Comparison of ENCODE assay signal across 15 mouse cellular contexts in the genomic region with DNA sequence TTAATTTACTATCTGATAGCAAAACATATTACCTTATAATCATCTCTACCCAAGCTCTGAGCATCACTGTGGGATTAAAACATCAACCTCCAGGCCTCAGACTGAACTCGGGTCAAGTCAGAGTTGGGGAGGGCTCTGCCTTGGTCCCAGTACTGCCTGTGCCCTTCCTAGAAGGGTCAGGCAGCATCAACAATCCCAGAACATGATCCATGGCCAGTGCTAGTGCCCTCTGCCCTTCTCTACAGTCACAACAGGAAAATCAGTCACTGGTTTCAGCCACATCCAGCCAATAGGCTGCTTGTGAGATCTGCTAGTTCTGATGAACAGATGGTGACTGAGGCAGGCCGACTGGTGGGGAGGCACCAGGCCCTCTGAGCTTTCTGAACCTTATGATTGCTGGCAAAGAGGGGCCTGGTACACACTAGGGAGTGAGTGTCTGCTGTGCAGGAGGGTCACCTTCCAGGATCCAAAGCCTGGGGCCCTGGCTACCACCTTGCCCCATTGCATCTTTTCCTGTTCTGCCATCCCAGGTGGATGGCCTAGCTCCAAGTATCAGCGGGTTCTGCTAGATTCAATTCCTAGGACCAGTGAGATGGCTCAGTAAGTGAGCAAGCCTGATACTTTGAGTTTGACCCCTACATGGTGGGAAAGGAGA.
DNase-seq lines count a peak whose midpoint lies in the region; ATAC-seq and TF ChIP-seq lines count a peak whose summit lies in the region.
"Had no signal": no experiment of that assay in that cellular context is flagged by ENCODE, and none has a peak within 500 bp of the region (broad histone marks: within the 10 kb centered on the region; RNA-seq: fewer than 3 reads in every experiment).

No protein-coding gene starts in this region.

- H3K4me1 ChIP-seq in kidney, postnatal 0 days (replicated peaks; ENCODE audit: insufficient read depth, low read length) = no peaks in the 10 kb centered on the region
- H3K4me1 ChIP-seq: forebrain, embryonic 13.5 days; limb, embryonic 13.5 days had no signal

- 0 out of 2 replicates have a peak overlapping the region, but pooled peaks have one; percentile 36 for H3K27ac ChIP-seq in kidney, postnatal 0 days
- H3K27ac ChIP-seq: forebrain, embryonic 13.5 days; gastrocnemius, adult 2 months; limb, embryonic 13.5 days had no signal

- DNase-seq in kidney, adult 9 months = peak; percentile 11
- DNase-seq in kidney, adult 11 months = no peak
- peak; percentile 81 for DNase-seq in cerebellum, adult 11 months
- peak; percentile 84 to 93 for DNase-seq in cerebellum, postnatal 10 days
- peak; percentile 51 for DNase-seq in kidney, postnatal 0 days (ENCODE audit: low spot score)
- no peak for DNase-seq in lung, postnatal 14 days
- DNase-seq in urinary bladder, postnatal 10 days (ENCODE audit: low spot score) = no peak
- DNase-seq: adrenal gland, postnatal 14 days; gastrocnemius, adult 2 months; heart, postnatal 36 days; layer of hippocampus, postnatal 36 days had no signal

- no peak for TF ChIP-seq CTCF in kidney, postnatal 0 days (IDR thresholded peaks at IDR 0.05; ENCODE audit: low read depth)

- H3K9ac ChIP-seq in kidney, postnatal 0 days (ENCODE audit: low read depth, low read length) = no peak overlapping the region
- H3K9ac ChIP-seq: forebrain, embryonic 13.5 days; limb, embryonic 13.5 days had no signal

- WGBS in kidney, postnatal 0 days = 39% methylated on average over 3 of the region's 3 CpGs

- H3K4me3 ChIP-seq in kidney, postnatal 0 days (replicated peaks; ENCODE audit: low read depth, low read length) = no peak overlapping the region
- H3K4me3 ChIP-seq: forebrain, embryonic 13.5 days; gastrocnemius, adult 2 months; limb, embryonic 13.5 days had no signal

- no peaks in the 10 kb centered on the region for H3K27me3 ChIP-seq in kidney, postnatal 0 days (ENCODE audit: insufficient read depth, low read length)
- H3K27me3 ChIP-seq: forebrain, embryonic 13.5 days; limb, embryonic 13.5 days had no signal

- no peaks in the 10 kb centered on the region for H3K36me3 ChIP-seq in kidney, postnatal 0 days (ENCODE audit: insufficient read depth, low read length)
- H3K36me3 ChIP-seq: limb, embryonic 13.5 days had no signal

- no peaks in the 10 kb centered on the region for H3K9me3 ChIP-seq in kidney, postnatal 0 days (replicated peaks; ENCODE audit: low read length)
- H3K9me3 ChIP-seq: forebrain, embryonic 13.5 days; limb, embryonic 13.5 days had no signal

- no peak for ATAC-seq in kidney, postnatal 0 days (replicated peaks; ENCODE audit: low FRiP score, low read depth)
- ATAC-seq in erythroblast, adult 5-6 weeks (replicated peaks; ENCODE audit: low FRiP score, poor library complexity, severe bottlenecking) = no peak
- ATAC-seq: forebrain, embryonic 13.5 days had no signal

- H3K4me2 ChIP-seq in kidney, postnatal 0 days (ENCODE audit: low read length) = no peak overlapping the region
- H3K4me2 ChIP-seq: forebrain, embryonic 13.5 days; heart, embryonic 11.5 days; limb, embryonic 13.5 days had no signal

Comparison
In these comparisons a context has a peak if more than half of its experiments do, and no peak if none do; other contexts are left out.
1. DNase-seq: peak in kidney, adult 9 months (single experiment), cerebellum, adult 11 months (single experiment), cerebellum, postnatal 10 days (2 of 2) and kidney, postnatal 0 days (single experiment); none in kidney, adult 11 months (single experiment), lung, postnatal 14 days (single experiment) and urinary bladder, postnatal 10 days (single experiment).